Mouse (Mus musculus): ENCODE measurements at regions not wholly inside any gene's neighbourhood (a gene's known extent, or its start where the extent isn't known, plus 50 kb on each side); places are given as distances from the start of the nearest gene placed in this dataset.
"Not testable (repeated sequence)": the region's sequence is repeated elsewhere in the genome, so short reads cannot be mapped to it uniquely, and the experiment has no call there.

DNA sequence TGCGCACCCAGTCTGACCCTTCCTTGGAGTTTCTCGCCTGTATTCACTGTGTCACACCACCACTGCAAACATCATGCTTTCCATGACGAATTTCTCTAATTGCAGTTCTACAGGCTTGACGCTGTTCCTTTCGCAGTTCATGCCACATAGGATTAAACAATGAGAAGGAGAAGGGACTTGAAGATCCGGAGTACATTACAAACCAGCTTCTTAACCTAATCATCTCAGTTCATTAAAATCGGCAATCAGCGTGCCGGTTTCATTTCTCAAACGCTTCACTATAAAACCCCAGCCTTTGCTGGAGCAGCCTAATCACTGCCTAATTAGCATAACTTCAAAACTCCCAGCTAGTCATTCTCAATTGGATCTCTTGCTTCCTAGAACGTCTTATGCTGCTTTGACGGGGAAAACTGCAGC is 196.5 kb upstream of the Slc7a11 start:
- no peak for DNase-seq

GRCm38 (mm10) chr3:50634457-50635075 is 191.2 kb upstream of the Slc7a11 start:
- no peak for DNase-seq

- DNase-seq = no peak
Observed at GRCm38 (mm10) chr3:50631286-50631685, 187.9 kb upstream of the Slc7a11 start.

DNA sequence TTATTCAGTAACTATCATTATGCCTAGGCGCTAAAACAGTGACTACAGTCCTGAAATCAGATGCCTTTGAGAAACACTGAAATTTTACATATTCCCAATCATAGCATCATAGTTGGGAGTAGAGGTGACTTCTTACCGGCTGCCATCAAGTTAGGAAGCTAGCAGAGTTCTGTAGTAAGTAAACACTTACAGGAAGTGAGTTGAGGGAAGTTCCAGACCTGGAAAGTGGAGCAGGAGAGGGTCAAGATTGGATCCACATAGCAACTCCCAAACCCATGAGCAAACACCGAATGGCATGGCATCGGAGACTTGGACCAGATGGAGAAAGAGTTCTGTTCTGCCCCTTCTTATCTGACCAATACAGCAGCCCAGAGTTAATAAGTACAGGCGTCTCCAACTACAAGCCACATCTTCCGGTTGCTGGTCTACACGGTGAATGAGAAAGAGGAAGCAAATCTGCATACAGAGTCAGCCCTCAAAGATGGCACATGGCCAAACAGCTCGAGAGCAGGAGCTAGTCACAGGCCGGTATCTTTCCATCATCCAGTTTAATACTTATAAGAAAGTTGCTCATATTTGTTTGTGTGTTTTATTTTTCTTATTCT is 184.8 kb upstream of the Slc7a11 start:
- DNase-seq = peak; percentile 49

GRCm38 (mm10) chr3:50621176-50621575 is 177.8 kb upstream of the Slc7a11 start:
- not testable (repeated sequence) for DNase-seq

DNA sequence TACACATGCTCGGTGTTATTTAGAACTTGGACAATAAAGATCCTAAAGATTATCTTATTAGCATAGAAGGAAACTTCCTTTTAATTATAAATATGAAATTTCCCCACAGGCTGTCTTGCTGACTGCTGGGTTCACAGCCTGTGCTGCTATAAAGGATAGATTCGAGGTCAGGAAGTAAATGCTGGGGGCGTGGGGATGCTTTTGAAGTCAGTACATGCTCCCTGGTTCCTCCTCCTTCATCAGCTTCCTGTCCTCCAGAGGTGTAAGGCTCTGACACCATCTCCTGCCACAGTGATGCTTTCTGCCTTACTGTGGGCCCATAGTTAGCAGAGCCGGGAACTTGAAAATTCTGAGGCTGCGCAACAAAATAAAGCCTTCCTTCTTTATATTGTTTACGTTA is 175.6 kb upstream of the Slc7a11 start:
- DNase-seq = peak; percentile 77

- DNase-seq = peak; percentile 58
Observed at GRCm38 (mm10) chr3:50615384-50616285, 172.2 kb upstream of the Slc7a11 start.

DNA sequence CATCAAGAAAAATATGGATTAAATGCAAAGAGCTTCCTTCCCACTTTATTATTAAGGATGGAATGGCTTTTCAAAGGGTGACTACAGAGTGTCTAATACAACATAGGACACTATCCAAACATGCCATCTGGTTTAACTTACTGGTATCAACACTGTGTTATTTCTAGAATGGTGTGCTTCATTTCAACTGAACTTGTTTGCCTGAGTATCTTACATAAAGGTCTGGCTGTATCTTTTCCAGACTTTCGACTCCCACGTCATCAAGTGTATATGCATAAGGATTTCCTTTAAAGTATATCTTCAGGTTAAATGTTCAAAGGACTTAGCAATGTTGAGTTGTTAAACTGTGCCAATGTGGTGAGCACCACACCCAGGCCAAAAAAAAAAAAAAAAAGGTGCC is 169.6 kb upstream of the Slc7a11 start:
- DNase-seq = no peak

- no peak for DNase-seq
Observed at GRCm38 (mm10) chr3:50609341-50610012, 166.1 kb upstream of the Slc7a11 start.

GRCm38 (mm10) chr3:50607736-50608135 is 164.3 kb upstream of the Slc7a11 start:
- DNase-seq = no peak

GRCm38 (mm10) chr3:50606986-50607385 is 163.6 kb upstream of the Slc7a11 start:
- DNase-seq = no peak

DNA sequence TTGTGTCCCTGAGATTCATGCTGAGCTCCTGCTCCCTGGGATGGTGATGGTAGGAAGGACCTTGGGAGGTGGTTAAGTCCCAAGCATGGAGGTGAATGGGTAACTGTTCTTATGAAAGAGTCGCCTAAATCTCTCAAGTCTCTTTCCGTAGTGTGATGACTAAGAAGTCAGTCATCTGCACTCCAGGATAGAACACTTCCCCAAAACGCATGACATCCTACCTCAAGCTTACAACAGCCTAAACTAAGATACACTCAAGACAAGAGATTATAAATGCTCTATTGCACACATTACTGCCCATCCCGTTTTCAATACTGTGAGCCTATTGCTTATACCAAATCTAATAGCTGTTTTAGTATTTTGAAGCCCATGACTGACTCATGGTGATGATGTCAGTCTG is 162.3 kb upstream of the Slc7a11 start:
- no peak for DNase-seq

GRCm38 (mm10) chr3:50603182-50603581 is 159.8 kb upstream of the Slc7a11 start:
- no peak for DNase-seq

GRCm38 (mm10) chr3:50595732-50596131 is 152.3 kb upstream of the Slc7a11 start:
- DNase-seq = no peak

GRCm38 (mm10) chr3:50584323-50584722 is 140.9 kb upstream of the Slc7a11 start:
- DNase-seq = no peak

DNA sequence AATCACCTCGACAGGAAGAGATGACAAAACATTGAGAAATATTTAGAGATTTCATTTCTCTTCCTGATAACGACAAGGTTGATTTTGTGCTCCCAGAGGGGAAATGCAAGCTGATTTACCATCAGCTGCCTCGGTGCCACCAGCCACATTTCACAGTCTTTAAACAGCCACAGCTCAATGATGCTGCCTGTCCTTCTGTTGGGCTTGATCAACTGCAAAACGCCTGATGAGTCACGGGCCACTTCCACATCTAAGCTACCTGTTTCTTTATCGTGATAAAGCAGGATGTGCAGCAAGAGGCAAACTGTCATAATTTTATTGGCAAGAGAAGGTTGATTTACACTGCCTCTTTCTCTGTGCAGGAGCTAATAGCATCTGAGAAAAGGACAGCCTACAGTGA is 140.1 kb upstream of the Slc7a11 start:
- peak; percentile 12 for DNase-seq

DNA sequence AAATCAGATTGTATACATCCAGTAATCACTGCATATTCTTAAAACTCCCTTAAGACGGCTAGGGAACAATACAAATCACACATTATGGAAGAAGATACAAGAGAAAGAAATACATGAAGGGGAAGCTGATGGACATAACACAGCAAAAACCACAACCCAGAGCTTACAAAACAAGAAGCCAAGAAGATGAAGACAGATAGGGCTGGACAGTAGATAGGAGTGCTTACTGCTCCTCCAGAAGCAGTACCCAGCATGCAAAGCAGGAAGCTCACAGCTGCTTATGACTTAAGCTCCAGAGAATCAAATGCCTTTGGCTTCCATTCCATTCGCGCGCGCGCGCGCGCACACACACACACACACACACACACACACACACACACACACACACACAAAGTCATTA is 131.0 kb upstream of the Slc7a11 start:
- DNase-seq = no peak

DNA sequence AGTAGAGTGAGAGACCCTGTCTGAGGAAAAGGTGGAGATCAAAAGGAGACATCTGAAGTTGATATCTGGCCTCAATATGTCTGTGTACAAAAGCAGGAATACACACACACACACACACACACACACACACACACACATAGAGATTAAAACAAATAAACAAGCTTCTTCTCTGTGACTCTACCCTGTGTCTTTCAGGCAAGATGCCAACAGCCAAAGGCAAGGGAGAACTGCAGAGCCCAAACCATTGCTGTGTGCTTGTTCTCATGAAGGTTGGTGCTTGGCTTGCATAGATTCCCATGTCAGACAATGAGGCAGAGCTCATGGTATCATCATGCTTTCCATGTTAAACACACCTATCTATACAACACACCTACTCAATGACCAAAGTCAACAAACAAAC is 126.6 kb upstream of the Slc7a11 start:
- DNase-seq = no peak

GRCm38 (mm10) chr3:50569565-50569964 is 126.2 kb upstream of the Slc7a11 start:
- no peak for DNase-seq

DNA sequence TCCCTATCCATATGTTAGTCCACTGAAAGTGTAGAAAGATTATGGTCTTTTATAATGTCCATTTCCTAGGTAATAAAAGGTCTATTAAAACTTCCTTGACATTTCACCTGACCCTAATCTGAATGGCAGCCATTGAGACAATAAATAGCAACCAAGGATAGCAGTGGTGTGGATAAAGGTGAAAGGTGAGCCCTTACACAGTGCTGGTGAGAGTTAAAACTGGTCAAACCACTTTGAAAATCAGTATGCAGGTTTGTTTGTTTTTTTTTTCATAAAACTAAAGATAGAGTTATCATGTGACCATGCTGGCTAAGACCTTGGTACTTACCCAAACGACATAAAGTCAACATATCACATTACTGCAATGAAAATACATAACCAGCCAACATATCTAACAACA is 110.7 kb upstream of the Slc7a11 start:
- no peak for DNase-seq

- DNase-seq = no peak
Observed at GRCm38 (mm10) chr3:50548568-50548967, 105.2 kb upstream of the Slc7a11 start.

GRCm38 (mm10) chr3:50530654-50531053 is 87.2 kb upstream of the Slc7a11 start:
- DNase-seq = no peak

DNA sequence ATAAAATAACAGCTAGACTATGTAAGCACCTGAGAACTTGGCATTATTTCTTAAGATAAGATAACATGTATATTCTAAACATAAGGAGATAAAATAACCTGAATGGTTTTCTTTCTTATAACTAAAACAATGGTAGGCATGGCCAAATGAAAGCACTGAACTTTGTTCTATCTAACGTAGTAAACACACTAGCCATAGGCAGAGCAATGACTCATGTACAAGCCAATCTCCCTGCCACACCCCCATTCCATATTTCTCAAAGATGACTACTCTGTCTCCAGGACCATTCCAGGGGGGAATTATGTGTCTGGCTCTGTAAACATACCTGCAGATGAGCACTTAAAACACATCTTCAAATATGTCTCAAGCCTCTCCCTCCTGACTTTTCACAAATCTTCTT is 80.6 kb upstream of the Slc7a11 start:
- no peak for DNase-seq
